Mouse (Mus musculus) CH12.LX (cell line): ENCODE data around the gene H2al3.

Experiments
- CTCF ChIP-seq, 2 experiments: IDR thresholded peaks in 1 of 2; conservative IDR thresholded peaks in 1 of 2; 2 replicates each; pipeline ENCODE4 v1.5.1; 2011 to 2012; ENCODE audit warnings: low read depth in 2 of 2, low read length in 2 of 2, improper control_type of control experiment in 1 of 2, inconsistent platforms in 1 of 2, mild to moderate bottlenecking in 1 of 2, moderate library complexity in 1 of 2
- E2F4 ChIP-seq: IDR thresholded peaks from 2 replicates; pipeline ENCODE4 v1.6.1; 2011; ENCODE audit warnings: low read depth, low read length, improper control_type of control experiment; ENCODE audit not compliant: insufficient replicate concordance
- EP300 ChIP-seq: IDR thresholded peaks from 2 replicates; pipeline ENCODE4 v1.6.1; 2011; ENCODE audit warnings: low read length, improper control_type of control experiment
- MAZ ChIP-seq: IDR thresholded peaks from 2 replicates; pipeline ENCODE4 v1.6.1; 2012; ENCODE audit warnings: low read depth, mild to moderate bottlenecking, inconsistent platforms, low read length, improper control_type of control experiment, moderate library complexity
- NELFE ChIP-seq: IDR thresholded peaks from 2 replicates; pipeline ENCODE4 v1.6.1; 2011; ENCODE audit warnings: low read depth, low read length, improper control_type of control experiment
- POLR2A ChIP-seq: IDR thresholded peaks from 2 replicates; pipeline ENCODE4 v1.6.1; 2011; ENCODE audit warnings: low read depth, mild to moderate bottlenecking, improper control_type of control experiment, low read length
- USF1 ChIP-seq: IDR thresholded peaks from 2 replicates; pipeline ENCODE4 v1.6.1; 2014; ENCODE audit warnings: low read depth, mild to moderate bottlenecking, inconsistent platforms, low read length, improper control_type of control experiment
- ZMIZ1 ChIP-seq: IDR thresholded peaks from 2 replicates; pipeline ENCODE4 v1.6.1; 2012; ENCODE audit warnings: low read depth, mild to moderate bottlenecking, inconsistent platforms, low read length, improper control_type of control experiment

- peak in 1 of 2 experiments; percentile 57; a peak in 2 of 4 replicates for TF ChIP-seq CTCF (conservative IDR thresholded peaks at IDR 0.05 in 1 of 2, IDR thresholded peaks at IDR 0.05 in 1 of 2; ENCODE audit: low read depth in 2 of 2, low read length in 2 of 2)
- TF ChIP-seq NELFE = no peak
- no peak for TF ChIP-seq MAZ
- no peak for TF ChIP-seq USF1
- TF ChIP-seq POLR2A = no peak
- TF ChIP-seq ZMIZ1 = no peak
- TF ChIP-seq E2F4 = no peak
- TF ChIP-seq EP300 = no peak
Observed at GRCm38 (mm10) chrX:9834779-9835178, 14.7 kb upstream of the H2al3 start.
